Mouse (Mus musculus): Measurements from ENCODE around the gene Prelid1.

Prelid1 gene

GRCm38 (mm10) chr13:55330567-55331400 is 10.5 kb downstream of the Prelid1 start:
- no peak for DNase-seq (ENCODE audit: low read depth, low spot score)

DNA sequence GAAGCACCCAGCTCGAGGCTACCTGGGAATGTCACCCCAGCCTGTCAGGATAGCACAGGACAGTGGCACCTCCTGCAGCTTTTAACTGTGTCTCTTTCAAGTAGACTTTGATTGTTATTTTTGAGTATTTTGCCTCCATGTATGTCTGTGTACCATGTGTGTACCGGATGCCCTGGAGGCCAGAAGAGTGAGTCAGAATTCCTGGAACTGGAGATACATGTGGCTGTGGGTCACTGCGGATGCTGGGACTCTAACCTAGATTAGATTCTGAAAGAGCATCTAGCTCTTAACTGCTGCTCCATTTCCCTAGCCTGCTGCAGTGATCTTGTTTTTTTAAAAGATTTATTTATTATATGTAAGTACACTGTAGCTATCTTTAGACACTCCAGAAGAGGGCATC is 12.0 kb downstream of the Prelid1 start:
- no peak for DNase-seq (ENCODE audit: low read depth, low spot score)

GRCm38 (mm10) chr13:55335701-55336100 is 15.4 kb downstream of the Prelid1 start:
- no peak for DNase-seq (ENCODE audit: low read depth, low spot score)

DNA sequence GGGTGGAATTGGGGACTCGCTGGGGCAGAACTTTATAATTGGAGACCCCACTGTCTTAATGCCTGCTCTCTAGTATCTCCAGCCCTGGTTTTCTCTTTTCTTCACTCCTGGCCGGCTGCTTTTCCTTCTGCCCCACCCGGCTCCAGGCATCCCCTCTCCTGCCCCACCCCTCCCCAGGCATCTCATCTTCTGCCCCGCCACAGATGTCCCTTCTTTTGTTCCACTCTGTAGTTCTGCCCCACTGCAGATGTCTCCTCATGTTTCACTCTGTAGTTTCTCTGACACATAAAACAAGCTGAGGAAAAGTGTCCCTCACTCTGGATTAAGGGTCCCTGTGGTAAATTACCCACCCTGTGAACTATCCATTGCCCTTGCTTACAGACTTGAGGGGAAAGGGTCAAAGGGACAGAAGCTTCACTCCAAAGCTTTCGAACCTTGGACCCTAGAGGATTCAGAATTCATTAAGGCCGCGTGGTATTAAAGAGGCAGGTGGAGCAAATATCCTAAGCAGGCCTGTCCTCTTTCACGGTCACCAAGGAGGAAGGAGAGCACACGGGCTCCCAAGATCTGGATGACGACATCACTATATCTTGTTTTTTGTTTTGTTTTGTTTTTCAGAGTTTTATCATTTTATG is 17.2 kb downstream of the Prelid1 start:
- no peak for DNase-seq (ENCODE audit: low read depth, low spot score)

- DNase-seq (ENCODE audit: low read depth, low spot score), result no peak
Measured at GRCm38 (mm10) chr13:55338131-55339054, 18.1 kb downstream of the Prelid1 start.

- DNase-seq (ENCODE audit: low read depth, low spot score), result no peak
Measured at GRCm38 (mm10) chr13:55339259-55339658, 19.0 kb downstream of the Prelid1 start.

DNA sequence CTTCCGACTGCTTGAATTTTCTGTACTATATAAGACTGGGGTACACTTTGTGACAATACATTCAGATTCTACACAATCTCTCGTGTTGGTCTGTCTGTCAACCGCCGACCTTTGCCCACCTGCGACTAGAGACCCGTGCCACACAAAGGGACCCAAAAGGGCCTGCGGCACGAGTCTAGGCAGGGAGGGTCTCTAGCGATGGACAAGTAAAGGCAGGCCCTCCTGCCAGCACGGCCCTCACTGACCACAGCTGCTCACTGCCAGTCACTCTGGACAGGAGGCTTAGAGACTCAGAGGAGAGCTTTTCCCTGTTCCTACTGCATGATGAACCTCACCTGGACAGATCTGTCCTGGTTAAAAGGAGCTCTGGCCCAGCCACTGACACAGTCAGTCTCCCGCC is 22.2 kb downstream of the Prelid1 start:
- DNase-seq (ENCODE audit: low read depth, low spot score), result no peak

- DNase-seq (ENCODE audit: low read depth, low spot score), result no peak
Measured at GRCm38 (mm10) chr13:55344286-55344685, 24.0 kb downstream of the Prelid1 start.

GRCm38 (mm10) chr13:55346745-55347144 is 26.4 kb downstream of the Prelid1 start:
- no peak for DNase-seq (ENCODE audit: low read depth, low spot score)

GRCm38 (mm10) chr13:55361145-55361544 is 40.8 kb downstream of the Prelid1 start:
- no peak for DNase-seq (ENCODE audit: low read depth, low spot score)

DNA sequence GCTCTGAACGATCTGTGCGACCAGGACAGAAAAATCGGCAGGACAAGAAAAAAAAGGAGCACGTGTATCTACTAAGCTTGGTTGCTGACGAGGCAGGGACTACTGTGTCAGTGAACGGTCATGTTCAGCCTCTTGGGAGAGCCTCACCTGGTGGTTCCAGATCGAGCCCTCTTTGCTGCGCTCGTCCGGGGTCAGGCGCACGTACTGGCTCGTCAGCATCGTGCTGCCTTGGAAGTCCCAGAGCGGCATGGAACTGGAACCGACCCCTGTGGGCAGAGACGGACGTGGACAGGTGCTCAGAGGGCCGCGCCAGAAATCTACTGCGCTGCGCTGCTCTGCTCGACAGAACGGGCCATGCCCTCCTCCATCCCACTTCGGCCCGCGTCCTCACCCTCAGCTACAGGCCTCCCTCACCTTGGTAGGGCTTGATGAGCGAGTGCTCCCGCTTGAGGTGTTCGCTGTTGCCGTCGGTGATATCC is 41.7 kb downstream of the Prelid1 start:
- DNase-seq (ENCODE audit: low read depth, low spot score), result no peak

- DNase-seq (ENCODE audit: low read depth, low spot score), result peak; percentile 99
Measured at GRCm38 (mm10) chr13:55362453-55363060, 42.3 kb downstream of the Prelid1 start, which contains the start of gene Lman2. TSS of gene Lman2 (minus strand) at chr13:55362783.

DNA sequence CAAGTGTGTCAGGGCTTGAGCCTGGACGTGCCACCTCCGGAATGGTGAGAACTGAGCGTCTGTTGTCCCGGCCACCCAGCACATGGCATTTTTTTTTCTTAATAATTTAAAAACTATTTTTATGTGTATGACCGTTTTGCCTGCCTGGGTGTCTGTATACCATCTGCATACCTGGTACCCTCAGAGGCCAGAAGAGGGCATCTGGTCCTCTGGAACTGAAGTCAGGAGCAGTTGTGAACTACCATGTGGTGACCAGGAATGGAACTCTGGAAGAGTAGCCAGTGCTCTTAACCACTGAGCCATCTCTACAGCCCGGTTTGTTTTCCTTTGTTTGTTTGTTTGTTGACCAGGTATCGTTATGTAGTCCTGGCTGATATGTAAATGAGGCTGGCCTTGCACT is 48.1 kb downstream of the Prelid1 start:
- DNase-seq (ENCODE audit: low read depth, low spot score), result no peak

DNA sequence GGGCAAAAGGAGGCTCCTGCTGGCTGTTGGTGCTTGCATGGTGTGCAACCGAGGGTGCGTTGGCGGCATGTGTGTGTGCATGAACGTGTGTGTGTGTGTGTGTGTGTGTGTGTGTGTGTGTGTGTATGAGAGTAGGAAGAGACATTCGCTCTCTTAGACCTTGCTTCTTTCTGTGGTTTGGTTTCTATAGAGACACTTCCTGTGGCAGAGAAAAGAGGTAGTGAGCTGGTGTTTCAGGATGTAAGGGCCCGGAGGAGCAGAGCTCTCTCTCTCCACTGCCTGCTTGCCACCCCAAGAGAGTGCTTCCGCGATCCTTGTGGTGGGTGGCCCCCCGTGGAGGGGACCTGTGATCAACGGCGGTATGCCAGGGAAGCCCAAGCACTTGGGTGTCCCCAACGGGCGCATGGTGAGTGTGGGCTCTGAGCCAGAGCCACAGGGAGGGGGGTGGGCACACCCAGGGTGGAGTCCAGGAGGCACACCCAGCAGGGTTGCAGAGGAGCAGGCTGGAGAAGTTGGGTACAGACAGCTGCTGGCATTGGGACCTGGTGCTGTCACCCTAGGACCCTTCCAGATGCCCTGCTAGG is 49.3 kb downstream of the Prelid1 start, which contains the start of gene Rgs14:
TSS of gene Rgs14 (plus strand) at position 202 of the 584 bp plus-strand sequence.
- DNase-seq (ENCODE audit: low read depth, low spot score), result no peak

- DNase-seq (ENCODE audit: low read depth, low spot score), result no peak
Measured at GRCm38 (mm10) chr13:55370234-55370633, 49.9 kb downstream of the Prelid1 start.

GRCm38 (mm10) chr13:55371007-55371681 is 50.8 kb downstream of the Prelid1 start:
- no peak for DNase-seq (ENCODE audit: low read depth, low spot score)

- no peak for DNase-seq (ENCODE audit: low read depth, low spot score)
Measured at GRCm38 (mm10) chr13:55371740-55372139, 51.4 kb downstream of the Prelid1 start.

DNA sequence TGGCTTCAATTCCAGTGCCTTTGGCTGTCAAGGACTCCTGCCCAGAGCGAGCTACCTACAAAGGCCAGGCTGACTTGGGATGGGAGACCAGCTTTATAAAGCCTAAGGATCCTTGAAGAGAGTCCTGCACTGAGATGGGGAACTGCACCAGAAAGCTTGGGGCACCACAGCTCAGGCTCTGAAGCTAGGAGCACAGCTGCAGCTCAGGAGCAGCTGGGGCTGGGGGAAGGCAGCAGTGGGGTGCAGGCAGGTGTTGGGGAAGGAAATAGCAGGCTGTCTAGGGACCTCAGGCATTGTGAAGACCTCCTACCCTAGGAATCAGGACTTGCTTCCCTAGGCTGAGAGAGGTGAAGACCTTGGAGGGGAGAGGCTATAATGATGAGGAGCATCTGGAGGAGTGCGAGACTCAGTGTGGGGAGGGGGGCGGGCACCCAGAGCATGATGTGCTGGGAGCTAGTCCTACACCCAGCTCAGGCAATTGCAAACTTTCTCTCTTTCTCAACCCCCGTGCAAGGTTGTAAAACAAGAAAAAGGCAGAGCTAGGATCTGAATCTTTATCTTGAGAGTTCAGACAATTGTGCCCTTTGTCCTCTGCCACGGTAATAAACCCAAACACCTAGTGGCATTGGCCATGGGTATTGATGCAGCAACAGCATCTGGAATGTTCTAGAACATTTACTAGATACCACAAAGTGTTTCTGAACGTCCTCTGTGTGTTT is 54.1 kb downstream of the Prelid1 start:
- no peak for DNase-seq (ENCODE audit: low read depth, low spot score)
